Mouse (Mus musculus): Measurements from ENCODE around the gene Slc25a22. TPM values are rescaled to one million over a fixed set of nuclear protein-coding genes. Genes with fewer than 3 reads are reported as not detected.

The Slc25a22 gene
- polyA plus RNA-seq (2015; fragmentation: Nextera tagmentation; extraction: Ambion mirVana) = 108 and 121 TPM in 2 replicates

- Histone ChIP-seq H3K9me3 (replicated peaks; ENCODE audit: control insufficient read depth, low read length, poor library complexity, severe bottlenecking) (no peaks in the 10 kb centered on the region), H3K27me3 (ENCODE audit: control insufficient read depth, insufficient read depth, low read depth, low read length) (no peaks in the 10 kb centered on the region), H3K36me3 (ENCODE audit: control insufficient read depth, insufficient read depth, low read length) (peaks cover 6% of the 10 kb centered on the region; the same call in 1 of the 2 replicates), H3K4me1 (ENCODE audit: control insufficient read depth, insufficient read depth, low read length) (peaks cover 40% of the 10 kb centered on the region), H3K4me3 (ENCODE audit: low read depth, low read length) (peak within 1 kb of the TSS; percentile 59), H3K27ac (ENCODE audit: low read length) (peak within 1 kb of the TSS; percentile 84), H3K4me2 (ENCODE audit: low read length) (peak within 1 kb of the TSS; percentile 69), H3K9ac (ENCODE audit: low read depth, low read length) (peak within 1 kb of the TSS; percentile 89)
- peak; percentile 73 for ATAC-seq
- WGBS = 5% methylated on average over 53 of the region's 53 CpGs
Observed at GRCm38 (mm10) chr7:141437178-141438120, at the start of gene Slc25a22. Gene Slc25a22 (minus strand): TSS chr7:141437892.

- Histone ChIP-seq H3K4me3 (ENCODE audit: low read depth, low read length) (no peak overlapping the region), H3K9me3 (replicated peaks; ENCODE audit: control insufficient read depth, low read length, poor library complexity, severe bottlenecking) (no peaks in the 10 kb centered on the region), H3K4me1 (ENCODE audit: control insufficient read depth, insufficient read depth, low read length) (peaks cover 20% of the 10 kb centered on the region), H3K27ac (ENCODE audit: low read length) (no peak overlapping the region), H3K27me3 (ENCODE audit: control insufficient read depth, insufficient read depth, low read depth, low read length) (no peaks in the 10 kb centered on the region), H3K36me3 (ENCODE audit: control insufficient read depth, insufficient read depth, low read length) (peaks cover 3% of the 10 kb centered on the region; the same call in 1 of the 2 replicates), H3K9ac (ENCODE audit: low read depth, low read length) (no peak overlapping the region), H3K4me2 (ENCODE audit: low read length) (no peak overlapping the region)
- no peak for ATAC-seq
- WGBS = 80% methylated on average over 7 of the region's 7 CpGs
Observed at GRCm38 (mm10) chr7:141487141-141487540, 49.4 kb upstream of the Slc25a22 start.

GRCm38 (mm10) chr7:141486239-141486638 is 48.5 kb upstream of the Slc25a22 start:
- ATAC-seq = no peak
- H3K36me3 ChIP-seq (ENCODE audit: control insufficient read depth, insufficient read depth, low read length) = no peaks in the 10 kb centered on the region
- no peak overlapping the region for H3K27ac ChIP-seq (ENCODE audit: low read length)
- no peak overlapping the region for H3K4me2 ChIP-seq (ENCODE audit: low read length)
- WGBS = 89% methylated on average over 1 of the region's 1 CpGs
- no peaks in the 10 kb centered on the region for H3K9me3 ChIP-seq (replicated peaks; ENCODE audit: control insufficient read depth, low read length, poor library complexity, severe bottlenecking)
- no peak overlapping the region for H3K4me3 ChIP-seq (ENCODE audit: low read depth, low read length)
- no peak overlapping the region for H3K9ac ChIP-seq (ENCODE audit: low read depth, low read length)
- no peaks in the 10 kb centered on the region for H3K27me3 ChIP-seq (ENCODE audit: control insufficient read depth, insufficient read depth, low read depth, low read length)
- H3K4me1 ChIP-seq (ENCODE audit: control insufficient read depth, insufficient read depth, low read length) = peaks cover 20% of the 10 kb centered on the region

- Histone ChIP-seq H3K4me1 (ENCODE audit: control insufficient read depth, insufficient read depth, low read length) (peaks cover 24% of the 10 kb centered on the region), H3K9ac (ENCODE audit: low read depth, low read length) (no peak overlapping the region), H3K4me2 (ENCODE audit: low read length) (no peak overlapping the region), H3K27ac (ENCODE audit: low read length) (no peak overlapping the region), H3K4me3 (ENCODE audit: low read depth, low read length) (no peak overlapping the region), H3K27me3 (ENCODE audit: control insufficient read depth, insufficient read depth, low read depth, low read length) (no peaks in the 10 kb centered on the region), H3K9me3 (replicated peaks; ENCODE audit: control insufficient read depth, low read length, poor library complexity, severe bottlenecking) (no peaks in the 10 kb centered on the region), H3K36me3 (ENCODE audit: control insufficient read depth, insufficient read depth, low read length) (no peaks in the 10 kb centered on the region)
- ATAC-seq = no peak
- WGBS = 83% methylated on average over 2 of the region's 2 CpGs
Observed at GRCm38 (mm10) chr7:141485606-141486005, 47.9 kb upstream of the Slc25a22 start.

- Histone ChIP-seq H3K4me2 (ENCODE audit: low read length) (no peak overlapping the region), H3K27me3 (ENCODE audit: control insufficient read depth, insufficient read depth, low read depth, low read length) (no peaks in the 10 kb centered on the region), H3K9me3 (replicated peaks; ENCODE audit: control insufficient read depth, low read length, poor library complexity, severe bottlenecking) (no peaks in the 10 kb centered on the region), H3K4me1 (ENCODE audit: control insufficient read depth, insufficient read depth, low read length) (peaks cover 25% of the 10 kb centered on the region), H3K36me3 (ENCODE audit: control insufficient read depth, insufficient read depth, low read length) (no peaks in the 10 kb centered on the region), H3K27ac (ENCODE audit: low read length) (no peak overlapping the region), H3K4me3 (ENCODE audit: low read depth, low read length) (no peak overlapping the region), H3K9ac (ENCODE audit: low read depth, low read length) (no peak overlapping the region)
- no peak for ATAC-seq
- 65% methylated on average over 2 of the region's 2 CpGs for WGBS
Observed at GRCm38 (mm10) chr7:141485186-141485585, 47.5 kb upstream of the Slc25a22 start.

GRCm38 (mm10) chr7:141484186-141485120 is 46.8 kb upstream of the Slc25a22 start:
- WGBS = 87% methylated on average over 4 of the region's 5 CpGs

GRCm38 (mm10) chr7:141483114-141483653 is 45.5 kb upstream of the Slc25a22 start:
- H3K4me2 ChIP-seq (ENCODE audit: low read length) = peak overlapping the region; percentile 68
- no peaks in the 10 kb centered on the region for H3K9me3 ChIP-seq (replicated peaks; ENCODE audit: control insufficient read depth, low read length, poor library complexity, severe bottlenecking)
- H3K4me3 ChIP-seq (ENCODE audit: low read depth, low read length) = peak overlapping the region; percentile 69
- peak overlapping the region; percentile 28 for H3K9ac ChIP-seq (ENCODE audit: low read depth, low read length)
- no peaks in the 10 kb centered on the region for H3K36me3 ChIP-seq (ENCODE audit: control insufficient read depth, insufficient read depth, low read length)
- no peaks in the 10 kb centered on the region for H3K27me3 ChIP-seq (ENCODE audit: control insufficient read depth, insufficient read depth, low read depth, low read length)
- ATAC-seq = no peak
- 75% methylated on average over 6 of the region's 6 CpGs for WGBS
- peaks cover 25% of the 10 kb centered on the region for H3K4me1 ChIP-seq (ENCODE audit: control insufficient read depth, insufficient read depth, low read length)
- H3K27ac ChIP-seq (ENCODE audit: low read length) = no peak overlapping the region

More at GRCm38 (mm10) chr7:141484186-141485120, 46.8 kb upstream of the Slc25a22 start:
- no peak overlapping the region for H3K27ac ChIP-seq (ENCODE audit: low read length)
- no peaks in the 10 kb centered on the region for H3K36me3 ChIP-seq (ENCODE audit: control insufficient read depth, insufficient read depth, low read length)
- no peaks in the 10 kb centered on the region for H3K9me3 ChIP-seq (replicated peaks; ENCODE audit: control insufficient read depth, low read length, poor library complexity, severe bottlenecking)
- ATAC-seq = no peak
- no peak overlapping the region for H3K4me2 ChIP-seq (ENCODE audit: low read length)
- peaks cover 25% of the 10 kb centered on the region for H3K4me1 ChIP-seq (ENCODE audit: control insufficient read depth, insufficient read depth, low read length)
- H3K9ac ChIP-seq (ENCODE audit: low read depth, low read length) = no peak overlapping the region
- no peaks in the 10 kb centered on the region for H3K27me3 ChIP-seq (ENCODE audit: control insufficient read depth, insufficient read depth, low read depth, low read length)
- H3K4me3 ChIP-seq (ENCODE audit: low read depth, low read length) = no peak overlapping the region

GRCm38 (mm10) chr7:141482531-141483024 is 44.9 kb upstream of the Slc25a22 start:
- WGBS = 7% methylated on average over 11 of the region's 11 CpGs
- Histone ChIP-seq H3K36me3 (ENCODE audit: control insufficient read depth, insufficient read depth, low read length) (no peaks in the 10 kb centered on the region), H3K4me1 (ENCODE audit: control insufficient read depth, insufficient read depth, low read length) (peaks cover 25% of the 10 kb centered on the region), H3K27ac (ENCODE audit: low read length) (peak overlapping the region; percentile 81; the same call in 1 of the 2 replicates), H3K9ac (ENCODE audit: low read depth, low read length) (peak overlapping the region; percentile 81), H3K4me3 (ENCODE audit: low read depth, low read length) (peak overlapping the region; percentile 69), H3K27me3 (ENCODE audit: control insufficient read depth, insufficient read depth, low read depth, low read length) (peaks cover 2% of the 10 kb centered on the region; the same call in 1 of the 2 replicates), H3K4me2 (ENCODE audit: low read length) (peak overlapping the region; percentile 68), H3K9me3 (replicated peaks; ENCODE audit: control insufficient read depth, low read length, poor library complexity, severe bottlenecking) (no peaks in the 10 kb centered on the region)
- peak; percentile 39 for ATAC-seq

Data from midbrain, embryonic 16.5 days (tissue).